Mouse (Mus musculus) yolk sac, embryonic 10.5 days (tissue): ENCODE data around the gene Fam234b.

Experiments used
- DNase-seq: peaks from one replicate; pipeline ENCODE4 v3.0.0-alpha.2; 2017; ENCODE audit warnings: low spot score

Gene Fam234b

DNA sequence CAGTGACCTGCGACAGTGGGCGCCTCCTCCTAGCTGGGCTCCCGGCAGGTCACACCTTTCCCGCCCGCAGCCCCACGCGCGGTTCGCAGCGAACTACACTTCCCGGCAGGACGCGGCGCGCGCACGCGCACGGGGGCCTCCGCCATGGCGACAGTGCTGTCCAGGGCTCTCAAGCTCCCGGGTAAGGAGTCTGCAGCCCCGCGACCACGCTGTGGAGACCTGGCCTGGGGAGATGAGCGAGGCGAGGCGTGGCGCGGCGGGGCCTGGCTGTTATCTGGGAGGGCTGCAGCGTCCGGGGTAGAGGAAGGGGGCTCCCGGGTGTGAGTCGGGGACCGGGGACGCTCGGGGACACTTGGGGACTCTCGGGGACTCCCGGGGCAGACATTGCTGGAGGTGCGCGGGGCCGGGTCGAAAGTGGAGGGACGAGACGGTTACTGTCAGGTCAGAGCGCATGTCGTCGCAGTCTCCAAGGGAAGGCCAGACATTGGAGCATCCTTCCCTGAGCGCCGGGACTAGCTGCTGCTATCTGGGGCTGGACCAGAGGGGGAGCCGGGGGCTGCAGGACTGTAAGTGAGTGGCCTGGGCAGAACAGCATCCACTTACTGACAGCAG, at the start of gene Fam234b, which contains the start of gene Hebp1:
Gene Fam234b, plus strand, starts transcription at position 57 of the 612 bp plus-strand sequence.
Gene Hebp1, minus strand, starts transcription at position 102 of the 612 bp plus-strand sequence.
- DNase-seq: peak; percentile 68

DNA sequence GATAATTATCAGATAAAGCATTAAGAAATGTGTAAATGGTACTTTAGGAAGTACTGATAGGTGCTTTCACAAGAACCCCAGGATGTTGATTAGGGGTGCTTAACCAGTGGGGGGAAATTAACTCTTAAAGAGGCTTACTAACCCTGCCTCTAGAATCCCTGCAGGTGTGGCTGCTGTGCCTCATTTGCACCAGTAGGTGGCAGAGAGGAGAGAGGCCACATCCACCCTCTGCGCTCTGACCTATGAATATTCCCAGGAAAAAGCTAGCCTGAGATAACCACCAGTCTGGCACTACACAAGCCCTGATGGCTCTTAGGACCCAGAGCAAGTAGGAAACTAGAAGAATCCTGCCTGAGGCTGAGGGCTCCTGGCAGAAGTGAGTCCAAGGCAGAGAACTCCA, 49.3 kb upstream of the Fam234b start:
- no peak for DNase-seq

GRCm38 (mm10) chr6:135149175-135149574, 48.6 kb upstream of the Fam234b start:
- no peak for DNase-seq

DNA sequence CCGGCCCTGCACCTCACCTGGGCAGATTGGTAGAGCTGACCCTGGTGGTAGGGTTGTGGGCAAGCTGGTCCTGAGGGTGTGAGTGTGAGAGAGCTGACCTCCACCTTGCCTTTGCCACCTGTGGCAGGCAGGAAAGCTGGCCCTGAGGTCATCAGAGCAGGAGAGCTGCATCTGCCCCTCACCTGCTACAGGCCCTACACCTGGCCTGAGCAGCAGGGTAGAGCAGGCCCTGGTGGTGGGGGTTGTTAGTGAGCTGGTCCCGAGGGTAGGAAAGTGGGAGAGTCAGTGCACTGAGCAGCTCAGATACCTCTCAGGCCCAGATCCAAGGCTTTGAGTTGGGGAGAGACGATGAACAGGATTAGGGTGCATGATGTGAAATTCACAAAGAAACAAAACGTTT, 48.1 kb upstream of the Fam234b start:
- DNase-seq: no peak

- no peak for DNase-seq
Measured at GRCm38 (mm10) chr6:135150311-135150710, 47.5 kb upstream of the Fam234b start.

DNA sequence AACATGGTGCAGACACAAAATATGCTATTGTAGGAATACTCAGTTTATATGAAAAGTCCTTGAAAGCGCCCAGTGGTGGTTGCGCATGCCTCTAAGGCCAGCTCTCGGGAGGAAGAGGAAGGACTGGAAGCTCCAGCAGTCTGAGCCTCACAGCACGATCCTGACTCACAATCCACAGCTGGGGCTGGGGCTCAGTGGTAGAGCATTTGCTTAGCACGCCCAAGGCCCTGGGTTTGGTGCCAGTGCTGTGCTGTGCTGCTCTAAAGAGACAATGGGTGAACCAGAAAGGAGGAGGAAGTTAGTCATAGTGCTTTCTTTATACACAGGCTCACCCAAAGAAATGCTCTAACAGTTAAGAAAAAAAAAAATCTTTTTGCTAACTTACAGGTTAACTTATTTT, 44.1 kb upstream of the Fam234b start:
- DNase-seq: no peak

DNA sequence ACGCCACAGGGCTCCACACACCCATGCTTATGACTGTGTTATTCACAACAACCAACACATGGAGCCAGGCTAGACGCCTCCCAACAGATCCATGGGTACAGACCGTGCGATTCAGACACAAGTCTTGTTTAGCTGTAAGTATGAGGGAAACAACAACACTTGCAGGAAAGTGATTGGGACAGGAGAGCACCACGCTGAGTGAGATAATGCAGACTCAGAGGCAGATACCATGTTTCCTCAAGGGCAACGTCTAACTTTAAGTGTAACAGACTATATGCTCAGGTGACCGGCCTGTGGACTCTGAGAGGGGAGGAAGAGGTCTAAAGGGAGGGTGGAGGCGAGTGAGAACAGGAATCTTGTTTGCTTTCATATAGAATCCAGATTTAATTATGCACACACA, 41.2 kb upstream of the Fam234b start:
- peak; percentile 47 for DNase-seq

DNA sequence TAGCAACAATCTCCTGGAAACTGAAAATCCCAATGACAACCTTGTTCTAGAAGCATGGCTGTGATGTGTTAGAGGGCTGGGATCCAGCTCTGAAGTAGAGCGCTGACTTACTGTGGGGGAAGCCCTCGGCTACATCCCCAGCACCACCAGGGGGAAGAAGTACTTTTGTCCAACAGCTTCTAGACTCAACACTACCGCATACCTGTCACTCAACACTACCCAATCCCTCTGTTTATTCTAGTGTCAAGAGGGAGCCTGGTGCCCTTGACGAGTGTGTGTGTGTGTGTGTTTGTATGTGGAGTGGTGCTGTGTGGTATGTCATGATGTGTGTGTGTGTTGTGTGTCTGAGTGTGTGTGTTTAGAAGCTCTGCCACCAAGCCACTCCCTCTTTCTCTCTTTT, 40.3 kb upstream of the Fam234b start:
- no peak for DNase-seq

DNA sequence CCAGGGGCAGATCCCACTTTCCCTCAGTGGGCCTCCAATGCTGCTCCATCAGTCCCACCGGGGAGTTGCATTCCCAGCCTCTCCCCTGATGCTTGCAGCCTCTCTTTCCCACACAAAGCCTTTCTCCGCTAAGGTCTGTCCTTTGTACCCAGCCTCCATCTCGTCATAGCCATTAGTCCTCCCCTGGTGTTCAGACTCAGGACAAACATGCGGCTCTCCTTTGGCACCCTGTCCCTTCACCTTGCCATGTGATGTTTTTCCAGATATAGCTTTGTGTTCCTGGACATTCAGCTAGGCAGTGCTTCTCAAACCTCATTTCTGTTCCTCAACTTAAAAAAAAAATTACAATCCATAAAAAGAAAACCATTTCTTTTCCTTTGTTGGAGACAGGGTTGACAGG, 39.3 kb upstream of the Fam234b start:
- no peak for DNase-seq

- DNase-seq: no peak
Measured at GRCm38 (mm10) chr6:135161356-135161755, 36.4 kb upstream of the Fam234b start.

DNA sequence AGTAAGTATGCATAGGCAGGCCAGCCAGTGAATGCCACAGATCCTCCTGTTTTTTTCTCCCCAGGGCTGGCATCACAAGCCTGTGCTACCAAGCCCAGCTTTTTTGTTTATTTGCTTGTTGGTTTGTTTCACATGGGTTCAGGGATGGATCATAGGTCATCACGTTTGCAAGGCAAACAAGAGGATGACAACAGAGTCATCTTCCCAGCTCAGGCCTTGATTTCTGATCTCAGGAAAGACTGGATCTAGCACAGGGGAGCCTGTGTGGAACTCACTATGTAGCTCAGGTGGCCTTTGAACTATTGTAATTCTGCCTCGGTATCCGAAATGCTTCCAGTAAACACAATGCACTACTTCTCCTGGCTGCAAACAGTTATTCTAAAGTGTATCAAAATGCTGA, 35.5 kb upstream of the Fam234b start:
- DNase-seq: no peak

- DNase-seq: no peak
Measured at GRCm38 (mm10) chr6:135162861-135163260, 34.9 kb upstream of the Fam234b start.

DNA sequence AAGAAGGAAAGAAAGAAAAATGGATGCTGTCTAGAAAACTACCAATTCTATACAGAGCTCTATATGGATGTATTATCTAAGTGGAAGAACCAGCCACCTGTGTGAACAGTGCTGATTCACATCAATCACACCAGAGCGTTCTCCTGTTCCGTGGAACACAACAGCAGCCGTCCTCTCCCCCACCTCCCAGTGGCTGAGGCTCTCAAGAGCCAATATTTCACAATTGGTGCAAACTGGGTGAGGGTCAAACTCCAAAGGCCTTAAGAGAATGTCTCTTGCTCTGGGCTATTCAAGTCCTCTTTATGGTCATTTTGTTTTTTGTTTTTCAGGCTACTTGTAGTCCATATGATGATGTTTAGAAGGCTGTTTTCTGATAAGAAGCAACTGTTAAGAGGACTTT, 32.6 kb upstream of the Fam234b start:
- peak; percentile 58 for DNase-seq

DNA sequence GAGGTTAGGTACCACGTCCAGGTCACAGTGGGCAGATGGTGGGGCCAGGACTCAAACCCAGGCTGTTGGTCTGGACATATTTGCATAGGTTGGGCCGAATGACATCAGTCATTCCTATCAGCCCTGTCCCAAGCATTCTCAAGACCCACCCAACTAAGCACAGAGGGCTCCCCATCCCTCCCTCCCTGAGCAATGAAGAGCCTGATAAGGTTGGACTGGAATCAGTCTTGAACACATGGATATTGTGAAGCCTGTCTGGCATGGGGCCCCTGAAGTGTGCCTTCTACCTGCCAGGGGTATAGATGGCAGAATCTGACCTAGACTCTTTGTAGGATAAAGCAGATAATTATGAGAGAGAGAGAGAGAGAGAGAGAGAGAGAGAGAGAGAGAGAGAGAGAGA, 32.1 kb upstream of the Fam234b start:
- peak; percentile 41 for DNase-seq

GRCm38 (mm10) chr6:135166262-135166661, 31.5 kb upstream of the Fam234b start:
- DNase-seq: no peak

GRCm38 (mm10) chr6:135166712-135167111, 31.1 kb upstream of the Fam234b start:
- no peak for DNase-seq

GRCm38 (mm10) chr6:135167380-135168311, 30.1 kb upstream of the Fam234b start:
- DNase-seq: peak; percentile 91

DNA sequence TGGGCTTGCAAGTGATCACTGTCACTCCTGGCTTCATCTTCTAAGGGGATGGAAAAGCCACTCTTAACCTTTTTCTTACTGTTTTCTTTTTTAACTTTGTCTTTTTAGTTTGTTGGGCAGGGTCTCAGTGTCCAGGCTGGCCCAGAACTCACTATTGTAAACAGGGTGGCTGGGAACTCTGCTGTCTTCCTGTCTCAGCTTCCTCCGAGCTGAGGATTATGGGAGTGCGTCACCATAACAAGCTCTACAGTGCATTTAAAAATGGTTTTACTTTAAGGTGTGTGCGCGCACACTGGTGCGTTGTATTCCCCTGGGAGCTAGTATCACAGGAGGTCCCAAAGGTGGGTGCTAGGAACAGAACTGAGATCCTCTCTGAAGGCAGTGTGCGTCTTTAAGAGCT, 29.3 kb upstream of the Fam234b start:
- no peak for DNase-seq

DNA sequence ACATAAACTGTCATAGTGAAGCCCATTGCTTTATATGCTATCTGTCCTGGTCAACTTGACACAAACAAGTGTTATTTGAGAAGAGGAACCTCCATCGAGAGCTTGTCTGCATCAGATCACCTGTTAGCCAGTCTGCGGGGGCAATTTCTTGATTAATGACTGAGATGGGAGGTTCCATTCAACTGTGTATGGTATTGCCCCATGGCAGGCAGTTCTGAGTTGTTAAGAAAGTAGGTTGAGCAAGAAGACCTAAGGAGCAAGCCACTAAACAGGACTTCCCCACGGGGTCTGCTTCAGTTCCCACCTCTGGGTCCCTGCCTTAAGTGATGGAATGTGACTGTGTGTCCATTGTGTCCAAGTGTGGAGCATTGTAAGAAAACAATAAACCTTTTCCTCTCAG, 28.5 kb upstream of the Fam234b start:
- no peak for DNase-seq

DNA sequence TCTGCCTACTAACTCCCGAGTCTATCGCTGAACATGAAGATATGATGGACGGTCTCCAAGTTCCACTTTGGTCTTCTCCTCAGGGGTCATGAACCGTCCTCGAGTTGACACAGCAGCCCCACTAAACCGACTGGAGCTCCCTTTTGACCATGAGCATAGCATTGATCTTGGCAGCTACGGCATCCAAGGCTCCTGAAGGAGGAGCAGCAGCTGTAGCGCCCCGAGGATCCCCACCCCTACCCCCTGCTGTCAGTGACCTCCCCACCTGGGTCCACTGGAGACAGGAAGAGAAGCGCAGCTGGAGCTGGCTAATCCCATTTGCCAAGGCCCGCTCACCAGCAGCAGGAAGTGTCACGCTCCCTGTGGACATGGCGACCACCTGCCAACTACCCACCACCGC, 26.0 kb upstream of the Fam234b start:
- no peak for DNase-seq

DNA sequence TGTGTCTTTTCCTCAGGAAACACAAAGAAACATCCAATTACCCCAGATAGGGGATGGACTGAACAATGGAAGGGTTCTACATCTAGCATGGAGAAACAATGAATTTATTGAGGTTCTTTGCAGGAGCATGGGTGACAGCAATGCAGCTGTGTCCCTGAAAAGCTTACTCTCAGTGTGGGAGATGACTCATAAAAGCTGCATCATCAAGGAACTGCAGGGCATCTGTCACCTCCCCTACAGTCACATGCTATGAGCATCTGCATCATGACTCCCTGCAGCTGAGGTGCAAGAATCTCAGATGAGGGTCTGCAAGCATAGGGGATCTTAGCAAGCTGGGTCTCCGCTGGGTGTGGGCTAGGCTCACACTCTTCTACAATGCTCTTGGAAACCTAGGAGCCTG, 22.8 kb upstream of the Fam234b start:
- DNase-seq: no peak

GRCm38 (mm10) chr6:135177271-135177670, 20.5 kb upstream of the Fam234b start:
- no peak for DNase-seq

GRCm38 (mm10) chr6:135178599-135178998, 19.2 kb upstream of the Fam234b start:
- DNase-seq: no peak
